Mouse (Mus musculus) neutrophil, adult 83 days (primary cell): ENCODE data around the gene Kcnk6. TPM values are rescaled to one million over a fixed set of nuclear protein-coding genes. Genes with fewer than 3 reads are reported as not detected.

ENCODE experiments used
- total RNA-seq, 2 experiments: library from RNA; stranded (reverse); gene quantifications; one replicate each; pipeline ENCODE4 v1.2.4; 2023

The Kcnk6 gene
- total RNA-seq: 1 to 10 TPM; 6.3 to 8.5 TPM

GRCm38 (mm10) chr7:29232247-29233013 is at the start of gene Kcnk6:
TSS of gene Kcnk6 (minus strand) at chr7:29232515.

GRCm38 (mm10) chr7:29281201-29282073 is 49.1 kb upstream of the Kcnk6 start, which contains the start of gene Spint2:
TSS of gene Spint2 (minus strand) at chr7:29281912.

GRCm38 (mm10) chr7:29248261-29248841 is 16.0 kb upstream of the Kcnk6 start, which contains the start of gene 2200002D01Rik:
TSS of gene 2200002D01Rik (minus strand) at chr7:29248466.

GRCm38 (mm10) chr7:29238019-29238967 is 6.0 kb upstream of the Kcnk6 start, which contains the start of gene Yif1b:
TSS of gene Yif1b (plus strand) at chr7:29238329.

GRCm38 (mm10) chr7:29213675-29214082 is 18.6 kb downstream of the Kcnk6 start, which contains the start of gene Catsperg1:
TSS of gene Catsperg1 (minus strand) at chr7:29214035.

GRCm38 (mm10) chr7:29180077-29180853 is 52.0 kb downstream of the Kcnk6 start, which contains the start of gene Psmd8:
TSS of gene Psmd8 (minus strand) at chr7:29180701.

Other genes with a start within 250 kb of the Kcnk6 start
- gene Ryr1, start 107.3 kb downstream of the Kcnk6 start, total RNA-seq: under 1 TPM; 0.18 to 0.20 TPM
- 100 to 1,000 TPM; 271 to 292 TPM for gene Rasgrp4, start 97.7 kb downstream of the Kcnk6 start, total RNA-seq
- 10 to 100 TPM; 14.4 to 18.2 TPM for gene Fam98c, start 76.3 kb downstream of the Kcnk6 start, total RNA-seq
- gene Ggn, start 62.3 kb downstream of the Kcnk6 start, total RNA-seq: under 1 TPM; 0.24 to 0.82 TPM
- gene Spred3, start 62.1 kb downstream of the Kcnk6 start, total RNA-seq: 1 to 10 TPM; 2.4 to 3.0 TPM
- gene Psmd8, start 51.8 kb downstream of the Kcnk6 start, total RNA-seq: 100 to 1,000 TPM; 165 to 168 TPM
- 1 to 10 TPM; 1.3 to 2.2 TPM for gene Catsperg1, start 18.5 kb downstream of the Kcnk6 start, total RNA-seq
- 10 to 100 TPM; 20.9 to 21.0 TPM for gene Yif1b, start 5.8 kb upstream of the Kcnk6 start, total RNA-seq
- under 1 TPM in 1 of 2 experiments, not detected in 1; 0.59 TPM for gene 2200002D01Rik, start 16.0 kb upstream of the Kcnk6 start, total RNA-seq
- gene Spint2, start 49.4 kb upstream of the Kcnk6 start, total RNA-seq: 10 to 100 TPM; 22.0 to 24.0 TPM
- not detected for gene Ppp1r14a, start 56.8 kb upstream of the Kcnk6 start, total RNA-seq
- gene Dpf1, start 71.4 kb upstream of the Kcnk6 start, total RNA-seq: not detected